Mouse (Mus musculus) skeletal muscle tissue, adult 2 months (tissue): ENCODE data around the gene Ccdc194.

Source experiments
- DNase-seq: peaks from one replicate; pipeline ENCODE4 v3.0.0-alpha.2; 2012; ENCODE audit warnings: low read depth, low spot score

Ccdc194 gene

DNA sequence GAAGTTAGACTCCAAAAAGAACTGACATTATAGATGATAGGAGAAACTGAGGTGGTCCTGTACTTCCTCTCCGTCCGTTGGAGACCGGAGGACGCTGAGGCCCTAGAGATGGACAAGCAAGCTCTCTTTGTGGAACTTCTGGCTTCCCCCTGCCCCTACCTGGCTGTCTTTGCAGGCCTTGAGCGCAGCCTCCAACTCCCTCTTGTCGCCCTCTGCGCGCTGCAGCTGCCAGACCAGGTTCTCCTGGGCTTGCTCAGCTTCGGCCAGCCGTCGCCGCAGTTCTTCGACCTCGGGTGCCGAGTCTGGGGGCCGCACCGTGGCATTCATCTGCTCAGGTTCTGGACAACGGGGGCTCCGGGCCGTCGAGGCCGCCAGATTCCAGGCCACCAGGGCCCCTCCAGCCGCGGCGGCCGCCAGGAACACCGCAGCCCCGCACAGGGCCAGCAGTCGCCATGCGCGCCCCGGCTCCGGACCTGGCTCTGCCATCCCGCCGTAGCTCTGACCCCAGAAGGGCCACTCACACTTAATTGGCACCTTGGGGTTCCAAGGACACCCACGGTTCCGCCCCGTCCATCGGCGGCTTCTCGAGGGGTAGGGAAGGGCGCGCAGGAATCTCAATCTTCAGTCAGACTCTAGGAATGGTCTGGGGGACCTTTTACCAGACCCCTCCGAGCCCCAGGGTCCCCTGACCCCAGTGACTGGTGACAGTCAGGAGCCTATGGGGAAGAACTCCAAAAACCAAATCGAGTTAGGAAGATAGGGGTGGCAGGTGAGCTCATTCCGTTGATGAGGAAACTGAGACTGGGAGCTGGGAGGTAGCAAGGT is at the start of gene Ccdc194:
Gene Ccdc194 (minus strand): TSS at position 486 of the 825 bp plus-strand sequence.
- no peak for DNase-seq

- DNase-seq: no peak
Observed at GRCm38 (mm10) chr8:71575020-71575419, 49.5 kb upstream of the Ccdc194 start.

GRCm38 (mm10) chr8:71574426-71574825 is 48.9 kb upstream of the Ccdc194 start:
- DNase-seq: no peak

DNA sequence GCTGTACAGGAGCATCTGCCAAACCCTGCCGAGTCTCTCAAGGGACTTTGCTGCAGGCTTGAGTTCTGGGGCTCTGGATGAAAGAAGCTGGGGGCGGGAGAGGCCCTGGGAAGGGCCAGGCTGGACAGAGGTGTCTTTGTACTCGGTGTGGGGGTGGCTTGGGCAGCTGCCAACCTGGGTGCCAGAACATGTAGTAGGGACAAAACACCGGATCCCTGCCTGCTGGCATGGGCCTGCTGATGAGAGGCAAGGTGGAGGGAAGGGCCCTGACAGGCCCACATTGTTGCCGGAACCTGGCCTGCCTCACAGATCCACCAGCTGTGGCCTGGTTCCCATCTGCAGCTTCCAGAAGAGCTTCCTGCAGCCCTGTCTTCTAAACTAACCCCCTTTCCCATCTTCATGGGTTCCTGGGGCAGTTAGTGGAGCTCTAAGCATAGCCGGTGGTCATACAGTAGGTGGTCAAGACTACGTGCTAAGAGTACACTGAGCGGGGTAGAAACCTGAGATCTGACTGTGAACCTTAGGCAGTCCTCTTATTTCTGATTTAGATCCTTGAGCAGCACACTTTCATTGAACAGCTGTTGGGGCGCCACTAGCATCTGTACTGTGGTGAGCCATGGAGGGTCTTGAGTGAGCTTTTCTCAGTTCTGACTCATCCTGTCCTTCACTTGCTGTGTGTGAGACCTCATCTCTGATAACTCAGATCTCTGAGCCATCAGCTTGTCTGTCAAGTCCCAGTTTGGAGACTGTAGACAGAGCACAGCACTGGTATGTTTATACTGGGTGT is 47.5 kb upstream of the Ccdc194 start:
- DNase-seq: no peak

DNA sequence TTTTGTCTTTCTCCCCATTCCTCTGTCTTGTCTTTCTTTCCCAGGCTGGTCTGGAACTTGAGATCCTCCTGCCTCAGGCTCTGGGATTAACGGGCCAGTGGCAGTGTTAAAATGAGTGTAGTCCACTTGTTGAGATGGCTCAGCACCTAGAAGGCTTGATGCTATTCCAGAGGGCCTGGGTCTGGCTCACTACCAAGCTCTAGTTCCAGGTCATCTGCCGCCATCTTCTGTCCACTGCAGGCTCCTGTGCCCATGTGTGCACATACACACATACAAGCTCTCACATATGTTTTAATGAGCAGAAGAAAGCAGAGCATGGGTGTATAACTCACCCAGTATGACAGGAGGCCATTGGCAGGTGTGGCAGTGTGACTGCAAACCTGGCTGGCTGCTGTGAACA is 46.6 kb upstream of the Ccdc194 start:
- DNase-seq: no peak

DNA sequence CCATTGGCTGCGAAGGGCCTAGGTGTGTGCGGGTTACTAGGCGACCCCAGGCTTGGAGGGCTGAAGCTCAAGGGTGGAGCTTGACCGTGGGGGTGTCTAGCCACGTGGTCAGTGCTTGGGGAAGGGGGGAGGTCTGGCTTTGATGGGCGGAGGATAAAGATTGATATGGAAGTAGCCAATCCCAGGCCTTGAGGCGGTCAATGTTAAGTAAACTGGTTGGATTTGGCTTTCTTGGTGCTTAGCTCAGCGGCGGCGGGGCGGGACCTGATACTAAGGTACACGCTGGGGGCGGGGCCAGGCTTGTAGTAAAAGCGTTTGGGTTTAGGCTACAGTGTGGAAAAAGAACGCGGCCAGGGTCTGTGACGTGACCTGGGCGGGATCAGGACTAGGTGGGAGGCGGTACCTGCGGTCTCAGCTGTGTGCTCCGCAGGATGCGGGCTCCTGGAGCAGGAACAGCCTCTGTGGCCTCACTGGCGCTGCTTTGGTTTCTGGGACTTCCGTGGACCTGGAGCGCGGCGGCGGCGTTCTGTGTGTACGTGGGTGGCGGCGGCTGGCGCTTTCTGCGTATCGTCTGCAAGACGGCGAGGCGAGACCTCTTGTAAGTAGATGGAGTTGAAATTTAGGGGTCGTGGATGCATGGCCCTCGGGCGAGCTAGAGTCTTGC is 44.9 kb upstream of the Ccdc194 start:
- peak; percentile 89 for DNase-seq

DNA sequence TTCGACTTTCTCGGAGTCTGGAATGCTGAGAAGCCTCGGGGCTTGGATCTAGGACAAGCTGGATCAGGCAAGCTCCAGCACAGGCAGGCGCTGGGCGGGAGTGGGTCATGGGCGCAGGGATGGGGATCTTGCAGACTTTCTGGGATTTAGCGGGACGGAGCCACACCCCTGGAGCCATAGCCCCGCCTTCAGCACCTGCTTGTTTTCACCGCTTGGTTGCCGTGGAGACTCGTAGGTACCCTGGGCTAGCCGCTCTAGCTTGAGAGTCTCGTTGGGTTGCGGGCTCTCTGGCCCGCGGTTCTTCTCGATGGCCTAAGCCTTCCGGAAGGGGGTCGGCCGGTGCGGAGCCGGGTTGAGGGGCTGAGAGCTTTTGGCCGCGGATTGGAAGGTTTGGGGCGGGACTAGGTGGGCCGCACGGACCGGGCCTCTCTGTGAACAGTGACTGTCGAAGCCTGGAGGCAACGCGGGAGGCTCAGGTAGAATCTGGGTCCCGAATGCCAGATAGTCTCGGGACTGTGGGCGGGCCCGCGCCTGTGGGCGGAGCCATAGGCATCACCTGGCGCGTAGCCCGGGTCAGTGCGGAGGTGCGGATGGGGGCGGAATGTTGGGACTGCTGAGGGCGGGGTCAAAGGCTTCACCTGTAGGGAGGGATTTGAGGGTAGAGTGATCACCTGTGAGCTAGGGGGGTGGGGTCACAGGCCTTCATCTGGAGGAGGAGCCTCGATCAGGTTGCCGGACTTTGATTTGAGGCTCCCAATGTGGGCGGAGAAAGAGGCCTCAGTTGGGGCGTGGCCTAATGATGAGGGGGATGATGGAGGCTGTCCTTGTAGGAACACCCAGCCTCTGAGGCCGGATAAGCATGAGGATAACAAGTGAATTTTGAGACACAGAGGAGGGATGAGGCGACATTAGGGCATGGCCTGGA is 44.1 kb upstream of the Ccdc194 start:
- peak; percentile 79 for DNase-seq

DNA sequence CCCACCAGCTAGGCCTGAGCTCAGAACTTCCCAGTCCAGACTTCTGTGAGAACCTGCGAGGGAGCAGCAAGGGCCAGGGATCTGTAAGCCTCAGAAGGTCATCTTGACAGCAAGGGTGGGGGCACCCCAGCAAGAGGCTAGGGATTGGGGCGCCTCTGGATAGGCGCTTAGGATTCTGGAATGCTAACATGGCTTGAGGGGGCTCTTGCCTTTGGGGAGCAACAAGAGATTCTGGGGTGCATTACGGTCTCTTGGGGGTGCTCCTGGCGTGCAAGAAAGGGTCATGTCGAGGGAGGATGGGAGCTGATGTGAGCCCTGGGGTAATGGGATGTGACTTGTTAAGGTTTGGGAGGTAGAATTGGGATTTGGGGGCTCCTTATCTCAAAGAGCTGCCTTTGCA is 43.4 kb upstream of the Ccdc194 start:
- no peak for DNase-seq

DNA sequence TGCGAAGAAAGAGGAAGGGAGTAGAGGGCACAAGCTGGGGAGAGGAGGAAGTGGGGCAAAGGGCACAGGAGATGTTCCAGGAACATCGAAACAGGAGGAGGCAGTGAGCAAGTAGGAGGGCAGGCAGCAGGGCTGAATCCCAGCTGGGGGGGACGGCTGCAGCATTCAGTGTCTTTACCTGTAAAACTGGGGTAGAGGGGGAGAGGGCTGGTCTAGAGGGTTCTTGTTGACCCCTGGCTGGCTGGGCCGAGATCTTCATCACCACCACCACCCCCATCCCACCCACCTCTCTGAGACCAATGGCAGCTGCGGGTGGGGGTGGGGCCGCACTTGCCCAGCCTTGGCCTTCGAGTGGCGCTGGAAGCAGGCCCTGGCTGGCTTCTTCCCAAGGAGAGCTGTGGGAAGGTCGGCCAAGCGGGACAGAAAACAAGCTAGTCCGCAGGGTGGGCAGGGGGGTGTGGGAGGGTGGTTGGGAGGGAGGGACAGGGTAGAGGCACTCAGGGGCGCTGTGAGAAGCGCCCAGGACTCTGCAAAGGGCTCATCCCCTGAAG is 43.0 kb upstream of the Ccdc194 start, which contains the start of gene Slc27a1:
Gene Slc27a1 (plus strand): TSS at position 496 of the 551 bp plus-strand sequence.
- DNase-seq: peak; percentile 84

GRCm38 (mm10) chr8:71567587-71567986 is 42.1 kb upstream of the Ccdc194 start:
- DNase-seq: no peak

DNA sequence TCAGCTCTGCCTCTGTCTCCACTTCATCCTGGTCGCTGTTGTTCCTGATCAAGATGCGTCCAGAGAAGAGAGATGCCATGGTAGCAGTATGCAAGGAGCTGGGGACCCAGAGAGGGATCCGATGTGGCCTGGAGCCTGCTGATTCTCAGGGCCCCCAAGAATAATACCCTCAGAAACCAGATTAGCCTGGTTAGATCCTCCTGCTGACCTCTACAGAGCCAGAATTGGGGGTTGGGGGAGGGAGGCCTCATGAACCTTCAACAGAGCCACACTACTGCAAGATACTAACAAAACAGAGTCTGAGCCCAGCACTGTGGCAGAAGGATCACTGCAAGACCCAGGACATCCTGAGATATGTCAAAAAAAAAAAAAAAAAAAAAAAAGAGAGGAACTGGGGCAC is 41.0 kb upstream of the Ccdc194 start, which contains the start of gene Nxnl1:
Gene Nxnl1 (minus strand): TSS at position 101 of the 400 bp plus-strand sequence.
- no peak for DNase-seq

- no peak for DNase-seq
Observed at GRCm38 (mm10) chr8:71563992-71564391, 38.5 kb upstream of the Ccdc194 start.

- DNase-seq: peak; percentile 51
Observed at GRCm38 (mm10) chr8:71562751-71563150, 37.2 kb upstream of the Ccdc194 start.

GRCm38 (mm10) chr8:71561401-71561800 is 35.9 kb upstream of the Ccdc194 start:
- peak; percentile 59 for DNase-seq

GRCm38 (mm10) chr8:71560765-71561164 is 35.3 kb upstream of the Ccdc194 start:
- DNase-seq: no peak

DNA sequence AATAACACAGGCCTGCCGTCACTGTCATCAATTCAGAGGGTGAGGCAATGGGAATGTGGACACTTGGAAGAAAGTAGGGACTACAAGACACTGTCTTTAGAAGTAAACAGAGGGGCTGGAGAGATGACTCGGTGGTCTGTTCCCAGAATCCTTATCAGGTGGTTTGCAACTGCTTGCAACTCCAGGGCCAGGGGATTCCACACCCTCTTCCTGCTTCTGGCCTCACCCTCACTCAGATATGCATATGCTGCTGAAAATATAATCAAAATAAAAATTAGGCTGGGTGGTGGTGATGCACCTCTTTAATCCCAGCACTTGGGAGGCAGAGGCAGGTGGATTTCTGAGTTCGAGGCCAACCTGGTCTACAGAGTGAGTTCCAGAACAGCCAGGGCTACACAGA is 34.6 kb upstream of the Ccdc194 start:
- DNase-seq: no peak

- peak; percentile 56 for DNase-seq
Observed at GRCm38 (mm10) chr8:71558958-71559690, 33.6 kb upstream of the Ccdc194 start.

DNA sequence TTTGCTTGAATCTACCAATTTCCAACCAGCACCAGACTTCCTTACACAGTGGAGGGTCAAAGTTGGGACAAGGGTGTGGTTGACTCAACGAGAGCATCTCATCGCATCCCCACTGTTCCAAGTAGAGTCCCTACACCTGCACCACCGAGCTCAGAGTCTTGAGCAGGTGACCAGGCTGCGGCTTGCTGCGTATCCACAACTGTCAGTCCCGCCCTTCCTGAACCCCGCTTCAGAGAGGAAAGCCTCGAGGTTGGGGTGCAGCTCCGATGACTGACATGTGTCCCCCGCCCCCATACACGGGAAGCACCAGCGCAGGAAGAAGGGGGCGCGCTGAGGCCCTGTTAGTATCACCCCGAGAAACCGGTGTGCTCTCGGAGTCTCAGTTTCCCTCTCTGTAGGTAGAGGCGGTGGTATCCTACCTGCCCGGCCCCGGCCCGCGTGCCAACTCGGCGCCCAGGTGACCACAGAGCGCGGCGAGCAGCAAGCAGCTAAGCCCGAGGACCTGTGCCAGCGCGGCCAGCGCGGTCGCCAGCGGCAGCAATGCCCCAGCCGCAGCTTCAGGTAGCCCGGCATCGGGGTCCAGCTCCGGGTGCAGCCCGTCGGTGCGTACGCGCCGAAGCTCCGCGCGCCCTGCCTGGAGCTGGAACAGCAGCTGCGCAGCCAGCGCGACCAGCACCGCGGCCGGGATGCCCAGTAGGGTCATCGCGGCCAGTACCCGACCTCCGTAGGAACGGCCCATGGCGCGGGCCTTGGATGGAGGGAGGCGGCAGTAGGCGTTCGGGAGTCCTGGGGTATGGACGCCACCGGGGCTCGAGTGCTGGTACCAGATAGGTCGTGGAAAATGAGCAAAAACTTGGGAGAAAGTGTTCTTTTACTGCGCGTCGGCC is 32.8 kb upstream of the Ccdc194 start, which contains the start of gene Tmem221:
Gene Tmem221 (minus strand): TSS at position 801 of the 887 bp plus-strand sequence.
- no peak for DNase-seq

- no peak for DNase-seq
Observed at GRCm38 (mm10) chr8:71554644-71555043, 29.1 kb upstream of the Ccdc194 start.
